Mouse (Mus musculus) layer of hippocampus, adult 9-10 months (tissue): Measurements from ENCODE around the gene Vps8.

Source experiments
- DNase-seq: peaks from one replicate; pipeline ENCODE4 v3.0.0; 2022; ENCODE audit warnings: low spot score

Gene Vps8

DNA sequence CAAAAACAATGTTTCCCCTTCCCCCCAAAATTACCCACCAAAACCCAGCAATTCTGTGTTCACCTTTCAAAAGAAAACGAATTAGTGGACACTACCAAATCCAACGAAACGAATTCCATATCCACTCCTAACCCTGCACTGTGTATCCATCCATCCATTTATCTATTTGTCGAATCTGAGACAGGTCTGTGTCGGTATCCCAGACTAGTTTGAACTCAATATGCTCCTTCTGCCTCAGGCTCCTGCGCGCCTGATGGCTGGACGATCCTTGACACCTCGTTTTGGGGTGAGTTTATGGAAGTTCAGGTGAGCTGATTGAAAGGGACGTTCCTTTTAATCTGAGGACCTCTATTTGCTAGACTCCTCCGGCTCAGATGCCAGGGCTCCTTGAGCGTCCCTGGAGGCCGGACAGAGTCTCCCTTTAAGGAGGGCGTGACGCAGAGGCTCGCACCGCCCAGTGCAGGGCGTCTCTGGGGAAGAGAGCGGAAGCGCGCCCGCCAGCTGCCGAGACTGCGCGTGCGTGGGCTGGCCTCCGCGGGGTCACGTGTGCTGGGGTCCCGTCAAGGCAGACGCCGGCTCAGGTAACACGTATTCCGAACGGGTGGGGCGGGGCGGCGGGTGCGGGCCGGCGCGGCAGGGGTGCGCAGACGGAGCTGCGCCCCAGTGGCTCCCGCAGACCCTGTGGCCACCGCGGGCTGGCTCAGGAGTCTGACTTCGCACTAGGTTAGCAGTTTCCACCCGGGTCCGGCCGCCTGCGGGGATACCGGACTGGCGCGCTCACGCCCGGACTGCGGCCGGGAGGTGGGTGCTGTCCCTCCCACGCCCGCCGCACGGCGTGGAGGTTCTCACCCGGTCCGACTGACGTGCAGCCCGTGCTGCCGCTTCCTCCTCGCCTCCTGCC lies at the start of gene Vps8:
Gene Vps8, plus strand, starts transcription at position 474 of the 901 bp plus-strand sequence.
- peak; percentile 35 for DNase-seq

DNA sequence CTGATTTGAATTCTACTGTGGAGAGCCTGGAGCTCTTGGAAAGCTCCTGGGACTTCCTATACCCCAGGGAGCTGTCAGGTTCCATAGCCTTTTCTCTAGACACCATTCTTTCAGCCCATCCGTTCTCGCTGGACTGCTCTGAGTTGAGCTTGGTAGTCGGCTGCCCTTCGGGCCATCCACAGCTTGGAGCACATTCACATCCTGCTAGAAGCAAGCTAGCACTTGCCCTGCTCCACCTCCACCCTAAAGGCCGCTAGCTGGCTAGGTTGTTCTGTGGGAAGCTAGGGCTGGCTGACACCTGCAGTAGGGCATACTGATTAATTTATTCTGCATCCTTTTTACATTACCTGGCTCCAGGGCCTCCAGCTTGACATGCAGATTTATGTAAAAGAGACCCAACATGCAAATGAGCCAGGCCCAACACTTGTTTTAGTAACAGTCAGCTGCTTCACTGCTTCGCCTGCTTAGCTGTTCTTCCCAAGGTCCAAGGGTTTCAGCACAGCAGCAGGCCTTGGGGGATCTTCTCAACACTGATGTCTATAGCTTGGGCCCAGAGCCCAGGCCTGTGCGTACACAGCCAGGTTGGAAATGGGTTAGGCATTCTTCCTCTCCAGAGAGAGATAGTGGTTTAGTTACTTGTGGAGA lies 49.5 kb upstream of the Vps8 start:
- no peak for DNase-seq

DNA sequence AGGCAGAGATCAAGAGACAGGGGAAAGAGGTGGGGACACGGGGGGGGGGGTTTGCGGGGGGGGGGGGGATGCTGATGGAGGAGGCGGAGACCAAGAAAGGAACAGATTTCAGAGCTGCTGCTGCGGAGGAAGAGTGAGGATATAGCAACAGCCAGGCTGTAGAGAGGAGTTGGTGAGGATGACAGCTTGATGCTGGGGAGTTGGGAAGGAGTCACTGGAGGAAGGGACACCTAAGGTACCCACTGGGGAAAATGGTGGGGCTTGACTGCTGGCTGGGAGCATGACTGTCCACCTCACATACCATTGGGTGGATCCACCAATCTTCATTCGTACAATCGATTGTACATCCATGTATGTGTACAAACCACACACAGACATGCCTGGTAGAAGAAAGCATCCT lies 48.9 kb upstream of the Vps8 start:
- no peak for DNase-seq

DNA sequence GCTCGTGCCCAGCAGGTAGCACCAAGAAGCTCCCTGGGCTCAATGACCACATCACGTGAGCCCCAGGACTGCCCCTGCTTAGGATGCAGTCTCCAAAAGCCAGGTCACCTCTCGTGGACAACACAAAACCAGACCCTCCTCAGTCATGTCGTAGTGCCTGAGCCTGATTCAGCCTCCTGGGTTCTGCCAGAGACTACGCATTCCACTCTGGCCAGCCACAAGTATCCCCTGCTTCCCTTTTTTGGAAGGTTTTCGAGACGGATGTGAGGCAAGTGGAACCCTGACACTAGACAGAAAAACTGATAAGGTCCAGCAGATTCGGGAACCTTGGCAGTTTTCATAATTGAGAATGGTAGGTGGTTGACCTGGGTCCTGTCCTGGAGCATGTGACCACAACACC lies 47.8 kb upstream of the Vps8 start:
- DNase-seq = no peak

DNA sequence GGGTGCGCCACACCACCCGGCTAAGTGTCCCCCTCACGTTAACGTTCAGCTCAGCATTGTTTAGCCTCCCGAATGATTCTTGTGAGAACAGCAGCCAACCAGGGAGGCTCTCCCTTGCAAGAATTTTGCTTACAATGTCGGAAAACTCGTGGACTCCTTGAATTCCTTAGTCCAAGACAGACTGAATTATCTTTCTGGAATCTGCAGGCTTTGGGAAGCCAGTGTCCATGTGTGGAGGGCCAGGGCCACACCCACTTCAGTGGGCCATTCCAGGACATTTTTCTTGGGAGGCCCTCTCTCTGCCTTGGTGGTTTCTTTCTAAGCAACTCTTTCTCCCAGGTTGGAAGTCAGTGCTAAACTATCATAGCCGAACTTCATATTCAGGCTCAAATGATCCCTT lies 46.6 kb upstream of the Vps8 start:
- no peak for DNase-seq

DNA sequence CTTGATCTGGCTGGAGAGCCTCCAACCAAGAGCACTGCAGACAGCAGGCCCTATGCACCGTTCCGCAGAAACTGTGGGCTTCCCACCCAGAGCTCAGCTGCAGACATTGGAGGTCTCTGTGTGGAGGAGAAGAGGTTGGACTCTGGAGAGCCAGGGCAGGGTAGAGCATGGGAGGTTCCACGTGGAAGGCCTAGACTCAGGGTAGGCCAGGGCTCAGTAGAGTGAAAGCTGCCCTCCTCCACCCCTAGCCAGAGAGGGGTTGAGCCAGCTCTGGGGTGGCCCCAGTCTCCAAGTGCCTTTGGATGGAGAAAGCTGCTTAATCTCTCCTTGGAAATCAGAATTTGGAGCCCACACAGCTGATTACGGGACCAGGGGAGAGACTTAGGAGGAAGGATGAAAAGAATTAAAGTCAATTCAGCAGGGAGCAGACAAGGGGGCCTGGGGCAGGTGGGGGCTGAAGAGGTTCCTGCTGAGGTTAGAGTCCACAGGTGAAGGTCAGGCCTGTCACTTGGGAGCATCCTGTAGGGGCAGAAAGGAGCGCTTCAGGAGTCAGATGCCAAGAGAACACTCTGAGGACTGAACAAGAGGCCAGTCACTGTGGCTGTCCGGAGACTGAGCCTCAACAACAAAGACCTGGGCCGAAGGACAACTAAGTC lies 45.8 kb upstream of the Vps8 start:
- DNase-seq = no peak

DNA sequence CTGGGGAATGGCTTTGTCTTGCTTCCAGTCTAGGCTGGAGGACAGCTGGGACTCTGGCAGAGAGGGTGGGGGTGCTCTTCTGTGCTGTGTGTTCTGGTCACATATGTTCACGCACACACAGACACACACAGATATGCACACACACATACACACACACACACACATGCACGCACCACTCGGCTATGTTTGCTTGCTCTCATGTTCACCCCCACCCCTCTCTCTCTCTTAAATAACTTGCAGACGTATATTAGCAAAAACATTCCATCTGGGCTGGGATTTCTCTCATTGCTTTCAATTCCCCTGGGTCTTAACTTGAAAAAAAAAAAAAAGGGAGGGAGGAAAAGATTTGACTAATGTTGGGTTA lies 45.3 kb upstream of the Vps8 start:
- DNase-seq = no peak

DNA sequence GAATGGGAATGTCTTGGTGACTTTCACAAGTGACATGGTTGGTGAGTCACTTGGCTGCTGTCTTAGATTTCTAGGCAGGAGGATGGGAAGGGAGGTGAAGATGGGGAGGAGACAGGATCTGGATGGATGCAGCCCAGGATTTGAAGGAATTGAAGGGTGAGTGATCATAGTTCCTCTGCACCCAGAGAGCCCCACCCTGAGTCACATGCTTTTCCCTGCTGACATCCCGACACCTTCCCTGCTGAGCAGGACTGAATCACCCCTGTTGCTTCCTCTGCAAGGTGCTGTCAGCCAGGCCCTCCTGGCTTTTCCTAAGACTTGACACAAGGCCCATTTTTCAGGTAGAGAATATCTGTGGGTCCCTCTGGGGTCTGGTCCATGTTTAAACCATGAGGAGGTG lies 41.4 kb upstream of the Vps8 start:
- DNase-seq = no peak

DNA sequence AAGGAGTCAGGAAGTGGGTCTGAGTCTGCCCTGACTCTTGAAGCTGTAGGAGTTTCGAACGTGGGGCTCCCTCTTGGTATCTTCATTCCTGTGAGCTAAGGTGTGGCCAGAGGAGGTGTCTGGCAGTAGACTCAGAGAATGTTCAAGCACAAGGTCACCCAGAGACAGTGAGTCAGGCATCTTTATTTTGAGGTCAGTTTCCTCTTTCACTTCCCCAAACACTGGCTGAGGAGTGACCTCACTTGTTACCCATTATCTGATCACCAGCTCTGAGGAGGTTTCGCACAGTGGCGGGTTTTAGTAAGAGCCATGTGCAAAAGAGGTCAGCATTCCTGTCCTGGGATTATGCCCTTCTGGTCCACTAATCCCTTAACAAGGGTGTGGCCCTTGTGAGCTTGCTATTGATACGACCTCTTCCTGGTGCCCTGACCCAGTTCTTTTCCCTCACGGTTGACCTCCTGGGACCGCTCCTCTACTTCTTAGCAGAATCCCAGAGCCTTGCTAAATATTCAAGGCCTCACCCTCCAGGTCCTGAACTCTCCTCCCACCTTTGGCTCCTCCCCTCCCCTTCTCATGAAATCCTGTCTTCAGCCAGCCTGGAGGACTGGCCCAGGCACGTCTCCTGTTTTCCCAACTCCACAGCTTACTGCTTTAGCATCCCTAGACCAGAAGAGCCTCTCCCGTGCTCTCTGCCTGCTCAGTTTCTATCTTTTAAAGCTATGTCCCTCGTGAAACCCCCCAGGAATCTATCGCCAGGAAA lies 40.6 kb upstream of the Vps8 start:
- DNase-seq = no peak

DNA sequence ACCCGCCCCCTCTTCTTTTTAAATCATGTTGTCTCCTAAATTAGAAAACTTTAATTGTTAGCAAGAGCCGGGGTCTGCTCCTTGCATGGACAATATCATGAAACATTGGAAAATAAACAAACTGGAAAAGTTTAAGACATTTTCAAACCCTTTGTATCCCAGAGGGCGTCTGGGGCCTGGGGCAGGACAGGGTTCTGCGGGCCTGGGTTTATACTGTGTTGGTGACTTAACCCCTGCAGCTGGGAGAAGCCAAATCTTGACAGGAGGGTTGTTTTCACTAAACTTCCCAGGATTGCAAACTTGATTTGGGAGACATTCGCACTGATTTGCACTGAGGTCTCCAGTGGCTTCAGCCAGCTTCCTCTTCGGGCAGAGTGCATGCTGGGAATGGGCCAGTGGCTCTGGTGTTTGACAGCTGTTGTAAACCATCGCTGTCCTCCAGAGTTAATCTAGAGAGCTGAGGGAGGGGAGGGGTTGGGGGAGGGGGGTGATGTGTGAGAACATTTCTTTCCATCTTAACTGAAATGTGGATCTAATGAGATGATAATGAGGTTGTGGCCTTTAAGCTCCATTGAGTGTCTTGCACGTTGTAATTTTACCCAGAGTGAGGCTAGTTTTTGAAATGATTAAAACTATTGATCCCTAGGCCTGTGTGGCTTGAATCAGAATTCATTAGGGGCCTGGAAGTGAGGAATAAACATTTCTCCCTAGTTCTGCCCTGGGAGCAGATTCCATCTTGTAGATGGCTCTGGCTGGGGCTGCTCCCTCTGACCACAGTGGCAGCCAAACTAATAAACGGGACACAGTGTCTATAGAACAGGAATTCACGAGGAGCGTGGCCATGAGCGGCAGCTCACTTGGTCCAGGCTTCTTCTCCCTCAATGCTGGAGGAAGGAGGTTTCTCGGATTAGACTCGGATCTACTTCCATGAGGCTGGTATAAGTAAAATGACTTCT lies 36.7 kb upstream of the Vps8 start:
- DNase-seq = no peak

DNA sequence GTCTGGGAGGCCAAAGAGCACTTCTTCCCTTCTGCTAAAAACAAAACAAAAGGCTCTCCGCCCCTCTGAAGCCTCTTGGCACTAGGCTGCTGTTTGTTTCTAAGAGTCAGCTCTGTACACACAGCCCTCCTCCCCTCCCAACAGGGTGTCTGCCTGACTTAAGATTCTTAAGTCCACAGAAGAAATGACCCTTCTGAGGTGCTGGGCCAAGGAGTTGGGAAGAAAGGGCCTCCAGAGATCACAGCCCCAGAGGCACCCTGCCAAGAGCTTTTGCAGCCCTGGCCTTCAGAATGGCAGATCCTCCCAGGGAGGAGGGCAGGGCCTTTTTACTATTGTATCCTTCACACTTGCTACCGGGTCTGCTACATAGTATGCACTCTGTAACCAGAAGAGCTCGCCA lies 33.6 kb upstream of the Vps8 start:
- no peak for DNase-seq

DNA sequence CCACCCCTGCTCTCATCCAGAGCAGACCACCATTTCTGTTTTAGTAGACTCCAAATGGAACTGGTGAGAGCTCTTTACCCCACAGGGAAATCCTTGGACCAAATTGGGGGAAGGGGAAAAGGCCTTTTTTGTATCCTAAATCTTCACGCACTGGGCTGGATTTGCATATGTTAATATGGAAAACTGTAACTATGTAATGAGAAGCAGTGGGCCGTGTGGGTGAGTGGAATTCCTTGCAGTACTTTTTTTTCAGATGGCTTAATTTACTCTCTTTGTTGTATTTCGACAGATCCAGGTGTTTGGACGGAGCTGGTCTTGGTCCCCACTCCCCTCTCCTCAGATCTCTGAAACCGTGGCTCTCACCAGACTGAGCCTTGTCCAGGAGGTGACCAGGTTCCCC lies 32.2 kb upstream of the Vps8 start:
- no peak for DNase-seq

DNA sequence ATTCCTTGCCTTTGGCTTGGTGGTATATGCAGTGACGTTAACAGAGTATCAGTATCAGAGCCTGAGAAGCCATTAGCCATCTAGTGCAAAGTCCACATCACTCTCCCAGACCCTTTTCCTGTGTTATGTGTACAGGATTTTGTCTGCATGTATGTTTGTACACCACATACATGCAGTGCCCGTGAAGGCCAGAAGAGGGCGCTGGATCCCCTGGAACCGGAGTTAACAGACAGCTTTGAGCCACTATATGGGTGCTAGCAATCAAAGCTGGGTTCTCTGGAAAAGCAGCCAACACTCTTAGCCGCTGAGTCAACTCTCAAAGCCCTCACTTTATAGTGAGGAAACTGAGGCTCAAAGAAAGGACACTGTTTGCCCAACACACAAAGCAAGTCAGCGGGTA lies 30.8 kb upstream of the Vps8 start:
- DNase-seq = no peak

DNA sequence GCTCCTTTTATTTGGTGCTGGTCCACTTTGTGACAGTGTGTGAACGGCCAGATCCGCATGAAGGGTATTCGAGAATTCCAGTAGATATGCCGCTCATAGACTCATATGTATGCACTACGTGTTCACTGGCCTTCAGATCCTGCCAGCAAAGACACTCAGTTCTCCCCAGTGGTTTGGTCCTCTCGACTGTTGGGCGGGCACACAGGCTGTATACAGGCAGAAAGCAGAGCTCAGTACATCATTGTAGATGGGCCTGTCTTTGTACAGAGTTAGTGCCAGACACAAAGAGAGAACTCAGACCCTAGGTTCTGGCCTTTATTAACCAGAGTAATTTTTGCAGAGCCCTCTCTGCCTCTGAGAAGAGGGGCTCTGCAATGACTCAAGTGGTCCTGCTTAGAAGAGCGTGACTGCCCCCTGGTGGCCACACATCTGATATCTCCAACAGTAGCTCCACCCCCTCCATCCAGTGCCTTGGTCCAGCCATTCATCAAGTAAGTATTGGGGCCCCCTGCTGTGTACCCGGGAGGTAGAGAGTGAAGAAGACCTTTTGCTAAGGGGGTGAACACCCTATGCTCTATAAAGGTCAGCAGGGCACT lies 30.3 kb upstream of the Vps8 start:
- peak; percentile 86 for DNase-seq

DNA sequence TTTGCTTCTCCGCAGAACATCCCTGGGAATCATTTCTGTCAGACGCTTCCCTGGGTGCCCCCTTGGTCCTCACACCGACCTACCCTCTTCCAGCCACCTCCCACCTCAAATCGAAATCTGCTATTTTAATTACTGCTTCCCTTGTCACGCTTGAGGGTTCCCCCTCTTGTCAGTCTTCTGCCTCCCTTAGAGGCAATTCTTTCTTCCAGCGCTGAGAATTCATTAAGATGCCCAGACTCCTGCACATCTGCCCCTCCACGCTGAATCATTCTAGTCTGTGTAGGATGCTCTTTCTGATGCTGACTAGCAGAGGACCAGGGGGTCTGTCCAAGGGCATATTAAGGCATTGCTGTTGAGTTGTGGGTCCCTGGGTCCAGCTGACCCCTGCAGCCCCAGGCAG lies 27.4 kb upstream of the Vps8 start:
- no peak for DNase-seq

DNA sequence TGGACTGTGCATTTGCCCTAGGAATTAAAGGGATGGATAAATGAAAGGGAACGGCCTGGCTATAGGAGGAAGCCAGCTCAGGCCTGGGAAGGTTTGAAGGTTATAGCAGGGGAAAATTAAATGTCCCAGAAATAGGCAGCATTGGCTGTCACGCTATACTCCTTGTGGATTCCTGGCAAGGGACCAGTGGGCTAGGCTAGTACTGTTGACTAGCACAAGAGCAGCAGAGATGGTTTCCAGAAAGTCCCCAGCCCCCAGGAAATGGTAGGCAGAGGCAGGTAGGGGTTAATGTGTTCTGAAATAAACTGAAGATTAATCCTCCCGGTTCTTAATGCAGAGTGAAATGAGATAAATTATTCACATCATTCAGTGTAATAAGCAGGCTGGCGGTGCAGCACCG lies 25.2 kb upstream of the Vps8 start:
- no peak for DNase-seq

DNA sequence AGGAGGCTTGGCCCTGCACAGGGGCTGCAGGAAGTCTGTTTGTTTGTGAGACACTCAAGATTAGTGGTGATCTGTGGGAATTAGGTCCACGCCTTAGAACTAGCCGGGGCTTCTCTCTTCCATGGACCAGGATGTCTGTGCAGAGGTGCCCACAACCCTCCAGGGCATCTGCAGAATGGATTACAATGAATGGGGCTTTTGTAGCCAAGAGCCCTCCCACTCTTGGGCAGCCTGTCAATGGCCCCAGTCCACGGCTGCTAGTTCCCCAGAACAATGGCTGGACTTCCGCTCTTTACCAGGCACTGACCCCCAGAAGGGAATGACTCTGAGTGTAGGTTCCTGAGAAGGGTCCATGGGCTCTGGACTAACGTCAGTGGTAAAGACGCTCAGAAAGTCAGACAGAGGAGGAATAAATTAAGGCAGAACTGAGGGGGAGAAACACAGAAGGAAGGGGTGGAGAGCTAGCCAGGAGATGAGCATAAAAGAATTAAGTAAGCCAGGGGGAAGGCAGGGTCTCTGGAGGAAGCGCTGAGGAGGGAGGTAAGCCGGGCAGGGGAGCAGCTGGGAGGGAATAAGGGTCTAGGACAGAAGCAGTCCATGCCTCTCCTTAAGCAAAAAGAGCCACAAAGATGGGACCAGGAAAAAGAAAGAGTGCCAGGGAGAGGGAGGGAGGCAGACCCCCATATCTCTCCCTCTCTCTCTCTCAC lies 24.4 kb upstream of the Vps8 start:
- no peak for DNase-seq

DNA sequence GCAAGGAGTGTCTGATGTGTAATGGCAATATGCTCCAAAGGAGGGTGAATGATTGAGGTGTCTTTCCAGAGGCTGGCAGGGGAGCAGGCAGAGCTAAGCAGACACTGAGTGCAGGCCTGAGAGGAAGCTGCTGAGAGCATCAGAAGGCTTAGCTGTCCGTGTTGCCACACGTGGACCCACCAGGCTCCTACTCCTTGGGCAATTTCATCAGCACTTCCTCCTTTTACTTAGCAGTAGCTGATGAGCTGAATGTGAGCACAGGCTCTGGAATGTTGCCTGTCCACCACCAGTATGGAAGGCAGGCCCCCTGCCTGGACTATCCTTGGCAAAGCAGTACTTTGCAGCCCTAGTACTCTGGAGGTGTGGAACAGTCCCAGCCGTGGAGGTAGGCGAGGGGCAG lies 23.0 kb upstream of the Vps8 start:
- DNase-seq = no peak

DNA sequence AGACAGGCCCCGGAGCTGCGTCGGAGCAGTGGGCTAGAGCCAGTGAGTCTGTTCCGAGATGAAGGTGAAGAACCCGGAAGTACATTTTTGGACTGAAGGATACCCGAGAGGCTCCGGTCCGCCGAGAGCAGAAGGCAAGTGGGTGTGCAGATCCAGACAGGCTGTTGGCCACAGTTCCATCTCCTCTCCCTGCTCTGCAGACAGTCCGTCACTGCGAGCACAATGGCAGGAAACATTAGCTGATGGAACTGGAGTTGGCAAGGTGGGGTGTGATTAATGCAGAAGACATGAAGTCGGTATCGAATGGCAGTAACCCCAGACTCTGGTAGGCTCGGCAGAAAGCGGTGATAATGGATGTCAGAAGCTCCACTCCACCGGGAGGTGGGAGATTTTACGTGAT lies 20.9 kb upstream of the Vps8 start:
- DNase-seq = no peak

DNA sequence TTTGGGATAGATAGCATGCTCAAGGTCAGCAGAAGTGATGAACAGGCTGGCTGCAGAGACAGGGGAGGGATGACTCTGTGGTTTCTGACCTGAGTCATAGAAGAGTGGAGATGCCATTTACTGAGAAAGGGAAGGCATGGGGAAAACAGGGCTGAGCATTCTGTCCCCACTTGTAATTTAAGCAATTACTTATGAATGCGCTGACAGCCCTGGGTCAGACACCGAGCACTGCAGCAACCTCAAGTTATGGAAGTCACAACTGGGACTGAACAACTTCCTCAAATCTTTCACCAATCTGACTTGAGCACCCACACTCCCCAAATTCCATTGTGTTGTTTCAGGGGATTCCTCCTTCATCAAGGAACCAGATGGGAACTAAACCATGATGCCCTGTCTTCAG lies 19.5 kb upstream of the Vps8 start:
- no peak for DNase-seq
